Mouse (Mus musculus) MEL (cell line): ENCODE results near the gene Ripk3.

Experiments used
- CHD2 ChIP-seq: IDR thresholded peaks from 2 replicates; pipeline ENCODE4 v1.6.1; 2011; ENCODE audit warnings: low read length, improper control_type of control experiment
- CTCF ChIP-seq, 3 experiments: IDR thresholded peaks in 2 of 3; conservative IDR thresholded peaks in 1 of 3; 2 replicates each; pipeline ENCODE4 v1.5.1; 2011 to 2012; ENCODE audit warnings: low read length in 3 of 3, low read depth in 2 of 3, mild to moderate bottlenecking in 2 of 3, improper control_type of control experiment in 1 of 3, inconsistent platforms in 1 of 3, mixed read lengths in 1 of 3, moderate library complexity in 1 of 3; ENCODE audit not compliant: control insufficient read depth in 1 of 3, insufficient read depth in 1 of 3, poor library complexity in 1 of 3, severe bottlenecking in 1 of 3
- EP300 ChIP-seq, 2 experiments: IDR thresholded peaks; 2 replicates each; pipeline ENCODE4 v1.6.1; 2011; ENCODE audit warnings: improper control_type of control experiment in 2 of 2, low read length in 2 of 2, low read depth in 1 of 2, mild to moderate bottlenecking in 1 of 2
- ETS1 ChIP-seq: IDR thresholded peaks from 2 replicates; pipeline ENCODE4 v1.6.1; 2012; ENCODE audit warnings: low read depth, mild to moderate bottlenecking, inconsistent platforms, low read length, improper control_type of control experiment, moderate library complexity
- KAT2A ChIP-seq: conservative IDR thresholded peaks from 2 replicates; pipeline ENCODE4 v1.6.1; 2012; ENCODE audit warnings: low read depth, low read length, improper control_type of control experiment, inconsistent platforms
- MAZ ChIP-seq: IDR thresholded peaks from 2 replicates; pipeline ENCODE4 v1.6.1; 2012; ENCODE audit warnings: low read depth, mild to moderate bottlenecking, inconsistent platforms, low read length, improper control_type of control experiment
- MXI1 ChIP-seq: IDR thresholded peaks from 2 replicates; pipeline ENCODE4 v1.6.1; 2011; ENCODE audit warnings: mild to moderate bottlenecking, low read depth, low read length, improper control_type of control experiment
- MYB ChIP-seq: IDR thresholded peaks from 2 replicates; pipeline ENCODE4 v1.6.1; 2011; ENCODE audit warnings: mild to moderate bottlenecking, low read depth, low read length, improper control_type of control experiment
- NRF1 ChIP-seq: IDR thresholded peaks from 2 replicates; pipeline ENCODE4 v1.6.1; 2014; ENCODE audit warnings: low read depth, mild to moderate bottlenecking, inconsistent platforms, low read length, improper control_type of control experiment, moderate library complexity; ENCODE audit not compliant: poor library complexity, insufficient read depth, severe bottlenecking
- POLR2A ChIP-seq, 2 experiments: IDR thresholded peaks; 2 replicates each; pipeline ENCODE4 v1.6.1; 2011 to 2012; ENCODE audit warnings: low read length in 2 of 2, mild to moderate bottlenecking in 2 of 2, control low read depth in 1 of 2, improper control_type of control experiment in 1 of 2, low read depth in 1 of 2, moderate library complexity in 1 of 2; ENCODE audit not compliant: control insufficient read depth in 1 of 2, insufficient read depth in 1 of 2, poor library complexity in 1 of 2
- POLR2AphosphoS2 ChIP-seq: IDR thresholded peaks from 2 replicates; pipeline ENCODE4 v1.6.1; 2011; ENCODE audit warnings: low read length, improper control_type of control experiment
- POLR2AphosphoS5 ChIP-seq: IDR thresholded peaks from 2 replicates; pipeline ENCODE4 v1.6.1; 2012; ENCODE audit warnings: low read depth, borderline replicate concordance, mild to moderate bottlenecking, inconsistent platforms, low read length, moderate library complexity, mixed read lengths
- USF1 ChIP-seq: IDR thresholded peaks from 2 replicates; pipeline ENCODE4 v1.6.1; 2014; ENCODE audit warnings: low read depth, mild to moderate bottlenecking, inconsistent platforms, low read length, improper control_type of control experiment, moderate library complexity

DNA sequence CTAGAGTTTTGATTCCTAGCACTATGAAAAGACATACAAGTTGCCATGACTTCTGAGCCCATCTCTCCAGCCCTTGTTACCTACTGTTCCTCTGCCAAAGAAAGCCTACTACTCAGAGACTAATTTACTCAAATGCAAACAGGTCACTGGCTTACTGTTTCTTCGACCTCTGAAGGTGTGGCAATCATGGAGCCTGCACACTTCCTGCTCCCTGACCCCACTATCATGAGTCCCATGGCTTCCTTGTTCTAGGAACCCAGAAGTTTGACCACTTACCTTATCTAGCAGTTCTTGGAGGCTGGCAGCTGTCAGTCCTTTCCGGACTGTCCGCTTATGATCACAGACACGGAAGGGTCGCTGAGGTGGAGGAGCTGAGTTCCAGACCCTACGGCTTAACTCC is 31.1 kb downstream of the Ripk3 start:
- TF ChIP-seq USF1 (no peak), CTCF (IDR thresholded peaks at IDR 0.05 in 2 of 3, conservative IDR thresholded peaks at IDR 0.05 in 1 of 3; ENCODE audit: control insufficient read depth in 1 of 3, insufficient read depth in 1 of 3, low read depth in 2 of 3, low read length in 3 of 3, poor library complexity in 1 of 3, severe bottlenecking in 1 of 3) (no peak), MXI1 (no peak), POLR2AphosphoS2 (no peak), POLR2A (IDR thresholded peaks at IDR 0.05; ENCODE audit: control insufficient read depth in 1 of 2, insufficient read depth in 1 of 2, low read depth in 1 of 2, low read length in 2 of 2, poor library complexity in 1 of 2) (peak in 1 of 2 experiments; percentile 42; a peak in 1 of 4 replicates), CHD2 (no peak), KAT2A (no peak), MAZ (no peak), NRF1 (no peak), ETS1 (no peak), POLR2AphosphoS5 (no peak), EP300 (IDR thresholded peaks at IDR 0.05; ENCODE audit: low read depth in 1 of 2, low read length in 2 of 2) (no peak), MYB (no peak)
